Mouse (Mus musculus) liver, adult 2 months (tissue): ENCODE results near the gene Ankfn1. TPM values are rescaled to one million over a fixed set of nuclear protein-coding genes. Genes with fewer than 3 reads are reported as not detected.

Experiments used
- DNase-seq: peaks from one replicate; pipeline ENCODE4 v3.0.0-alpha.2; 2011; ENCODE audit warnings: low read depth, low spot score; ENCODE audit errors: extremely low read depth
- H3K27ac ChIP-seq: fragments of 200-500 bp; replicated peaks from 2 replicates; pipeline ENCODE4 v1.5.1; 2012; ENCODE audit warnings: low read depth, mild to moderate bottlenecking, control low read depth, inconsistent platforms, low read length; ENCODE audit not compliant: insufficient read depth
- H3K27me3 ChIP-seq: fragments of 200-500 bp; 2 replicates; pipeline ENCODE4 v1.6.1; 2012; ENCODE audit warnings: mild to moderate bottlenecking, moderate library complexity, low read length, inconsistent platforms; ENCODE audit not compliant: control insufficient read depth, insufficient read depth
- H3K36me3 ChIP-seq: fragments of 200-500 bp; 2 replicates; pipeline ENCODE4 v1.6.1; 2012; ENCODE audit warnings: low read length, inconsistent platforms; ENCODE audit not compliant: control insufficient read depth, insufficient read depth
- H3K4me1 ChIP-seq: fragments of 200-500 bp; 2 replicates; pipeline ENCODE4 v1.6.1; 2011; ENCODE audit warnings: low read length; ENCODE audit not compliant: control insufficient read depth, insufficient read depth
- H3K4me3 ChIP-seq: fragments of 200-500 bp; 2 replicates; pipeline ENCODE4 v1.5.1; 2011; ENCODE audit warnings: low read depth, mild to moderate bottlenecking, control low read depth, low read length, moderate library complexity; ENCODE audit not compliant: insufficient read depth
- H3K79me2 ChIP-seq: fragments of 200-500 bp; 2 replicates; pipeline ENCODE4 v1.6.1; 2012; ENCODE audit warnings: inconsistent platforms, mild to moderate bottlenecking, low read length, moderate library complexity; ENCODE audit not compliant: control insufficient read depth, insufficient read depth
- H3K9ac ChIP-seq: fragments of 200-500 bp; 2 replicates; pipeline ENCODE4 v1.6.1; 2012; ENCODE audit warnings: low read depth, mild to moderate bottlenecking, control low read depth, inconsistent platforms, low read length
- CTCF ChIP-seq: fragments of 200-500 bp; IDR thresholded peaks from 2 replicates; pipeline ENCODE4 v1.5.1; 2011; ENCODE audit warnings: low read depth, low read length, control low read depth
- POLR2A ChIP-seq: fragments of 200-500 bp; IDR thresholded peaks from 2 replicates; pipeline ENCODE4 v1.6.1; 2011; ENCODE audit warnings: low read length, control low read depth; ENCODE audit not compliant: insufficient read depth; ENCODE audit errors: extremely low read depth
- WGBS: fragments of 180-500 bp; shearing (Covaris S2); methylation state at CpG from one replicate; pipeline ENCODE4 v1.1.7; 2018; 5-methylcytosine and 5-hydroxymethylcytosine counted together
- polyA plus RNA-seq: library from polyadenylated mRNA; depleted of rRNA; stranded (reverse); fragments of >200 nt; gene quantifications from 2 replicates; pipeline ENCODE4 v1.2.3, GENCODE M21; 2012
- total RNA-seq: library from RNA; depleted of rRNA; stranded (reverse); fragments of >200 nt; gene quantifications from 2 replicates; pipeline ENCODE4 v1.2.3, GENCODE M21; 2014

Ankfn1 gene
- total and polyA plus RNA-seq, 2 experiments: not detected

DNA sequence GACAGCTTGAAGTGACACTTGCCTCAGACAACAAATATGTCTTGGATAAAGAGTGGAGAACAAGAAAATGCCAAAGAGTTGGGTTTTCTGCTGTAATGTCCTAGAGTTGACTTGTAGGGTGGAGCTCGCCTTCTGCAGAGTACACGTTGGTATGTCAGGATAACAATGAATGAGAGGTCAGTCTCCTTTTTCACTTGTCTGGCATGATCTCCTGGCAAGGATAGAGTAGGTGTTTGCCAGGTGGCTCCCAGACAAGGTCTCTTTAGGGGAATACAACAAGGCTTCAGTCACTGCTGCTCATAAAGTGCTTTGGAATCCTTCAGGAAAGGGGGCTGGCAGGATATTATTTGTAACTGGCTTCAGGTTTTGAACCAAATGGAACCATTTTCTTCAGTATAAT, 388.6 kb downstream of the Ankfn1 start:
- H3K36me3 ChIP-seq: no peaks in the 10 kb centered on the region
- no peaks in the 10 kb centered on the region for H3K4me1 ChIP-seq
- 56% methylated on average over 2 of the region's 2 CpGs for WGBS
- H3K4me3 ChIP-seq: no peak overlapping the region
- TF ChIP-seq CTCF: no peak
- no peak for TF ChIP-seq POLR2A
- H3K79me2 ChIP-seq: no peaks in the 10 kb centered on the region
- no peak overlapping the region for H3K27ac ChIP-seq
- no peaks in the 10 kb centered on the region for H3K27me3 ChIP-seq
- no peak overlapping the region for H3K9ac ChIP-seq
- DNase-seq: no peak

DNA sequence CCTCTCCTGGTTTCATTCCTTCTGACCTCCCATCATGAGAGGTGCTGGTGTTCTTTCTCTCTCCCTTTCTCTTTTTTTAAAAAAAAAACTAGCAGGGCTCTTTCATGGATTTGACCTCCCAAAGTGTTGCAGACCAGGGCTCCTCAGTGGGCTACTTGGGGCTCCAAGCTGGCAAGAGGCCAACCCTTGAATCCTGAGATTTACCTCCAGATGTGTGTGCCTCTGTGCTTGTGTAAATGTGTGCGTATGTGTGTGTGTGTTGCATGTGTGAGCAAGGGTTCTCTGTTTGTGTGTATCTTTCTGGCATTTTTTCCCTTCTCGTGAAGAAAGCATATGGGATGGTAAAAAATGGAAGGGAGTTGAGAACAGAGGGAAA, 394.8 kb downstream of the Ankfn1 start:
- H3K4me3 ChIP-seq: no peak overlapping the region
- no peaks in the 10 kb centered on the region for H3K27me3 ChIP-seq
- H3K79me2 ChIP-seq: no peaks in the 10 kb centered on the region
- H3K36me3 ChIP-seq: no peaks in the 10 kb centered on the region
- no peaks in the 10 kb centered on the region for H3K4me1 ChIP-seq
- WGBS: 81% methylated on average over 2 of the region's 2 CpGs
- no peak for DNase-seq
- no peak for TF ChIP-seq POLR2A
- no peak for TF ChIP-seq CTCF
- H3K9ac ChIP-seq: no peak overlapping the region
- H3K27ac ChIP-seq: no peak overlapping the region

DNA sequence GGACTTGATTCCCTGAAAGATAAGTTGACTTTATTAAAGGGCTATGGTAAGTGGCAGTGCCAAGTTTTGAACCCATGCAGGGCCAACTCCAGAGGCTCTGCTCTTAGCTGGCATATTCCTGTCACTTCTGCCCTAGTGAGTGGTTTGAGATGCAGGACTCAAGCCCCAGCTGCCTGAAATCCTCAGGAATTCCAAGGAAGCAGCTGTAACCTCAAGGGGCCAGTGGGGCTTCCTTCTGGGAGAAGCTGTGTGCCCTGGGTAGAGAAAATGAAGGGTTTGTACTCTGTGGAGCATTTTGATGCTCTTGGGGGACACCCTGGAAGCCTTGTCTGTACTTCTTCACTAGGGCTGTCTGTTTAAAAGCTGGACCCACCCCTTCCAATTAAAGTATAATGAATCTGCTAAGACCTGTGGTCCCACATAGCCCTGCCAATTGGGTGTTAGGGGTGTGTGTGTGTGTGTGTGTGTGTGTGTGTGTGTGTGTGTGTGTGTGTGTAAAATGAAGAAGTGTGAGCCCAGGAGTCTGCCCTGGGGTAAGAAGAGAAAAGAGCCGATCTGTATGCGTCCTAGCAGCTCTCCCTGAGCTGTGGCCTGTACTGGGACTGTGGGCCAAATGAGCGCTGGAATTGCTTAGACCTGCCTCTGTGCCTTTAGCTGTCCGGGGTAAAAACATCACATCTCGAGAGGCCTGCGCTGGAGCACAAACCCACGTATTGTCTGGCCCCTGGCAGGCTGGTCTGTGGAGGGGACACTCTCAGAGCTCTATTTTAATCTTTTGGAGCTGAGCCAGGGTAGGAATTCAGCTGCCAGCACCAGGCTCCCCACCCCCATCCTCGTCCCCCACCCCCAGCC, 395.4 kb downstream of the Ankfn1 start:
- Histone ChIP-seq H3K27me3 (no peaks in the 10 kb centered on the region), H3K9ac (no peak overlapping the region), H3K79me2 (no peaks in the 10 kb centered on the region), H3K4me1 (no peaks in the 10 kb centered on the region), H3K27ac (no peak overlapping the region), H3K36me3 (no peaks in the 10 kb centered on the region), H3K4me3 (no peak overlapping the region)
- 69% methylated on average over 8 of the region's 8 CpGs for WGBS
- no peak for DNase-seq
- TF ChIP-seq CTCF (no peak), POLR2A (no peak)

DNA sequence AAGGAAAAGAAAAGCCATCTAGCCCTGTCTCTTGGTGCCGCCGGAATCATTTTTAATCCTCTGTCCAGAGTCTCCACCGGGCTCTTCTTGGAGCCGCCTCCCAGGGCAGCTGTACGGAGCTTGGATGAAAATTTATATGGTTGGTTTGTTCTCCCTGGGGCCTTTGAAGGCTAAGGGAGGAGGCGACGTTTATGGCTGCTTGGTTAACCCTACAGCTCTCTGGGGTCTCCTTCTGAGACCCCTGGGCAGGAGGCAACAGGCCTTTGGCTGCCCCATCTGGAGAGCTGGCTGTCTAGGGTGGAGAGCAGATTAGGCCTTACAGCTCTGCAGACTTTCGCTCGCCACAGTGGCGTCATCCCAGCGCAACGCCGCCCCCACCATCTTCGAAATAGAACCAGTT, 406.5 kb downstream of the Ankfn1 start:
- H3K27me3 ChIP-seq: no peaks in the 10 kb centered on the region
- 90% methylated on average over 14 of the region's 14 CpGs for WGBS
- H3K4me3 ChIP-seq: no peak overlapping the region
- H3K4me1 ChIP-seq: no peaks in the 10 kb centered on the region
- H3K79me2 ChIP-seq: no peaks in the 10 kb centered on the region
- TF ChIP-seq POLR2A: no peak
- no peak for TF ChIP-seq CTCF
- no peaks in the 10 kb centered on the region for H3K36me3 ChIP-seq
- H3K9ac ChIP-seq: no peak overlapping the region
- no peak overlapping the region for H3K27ac ChIP-seq
- no peak for DNase-seq

DNA sequence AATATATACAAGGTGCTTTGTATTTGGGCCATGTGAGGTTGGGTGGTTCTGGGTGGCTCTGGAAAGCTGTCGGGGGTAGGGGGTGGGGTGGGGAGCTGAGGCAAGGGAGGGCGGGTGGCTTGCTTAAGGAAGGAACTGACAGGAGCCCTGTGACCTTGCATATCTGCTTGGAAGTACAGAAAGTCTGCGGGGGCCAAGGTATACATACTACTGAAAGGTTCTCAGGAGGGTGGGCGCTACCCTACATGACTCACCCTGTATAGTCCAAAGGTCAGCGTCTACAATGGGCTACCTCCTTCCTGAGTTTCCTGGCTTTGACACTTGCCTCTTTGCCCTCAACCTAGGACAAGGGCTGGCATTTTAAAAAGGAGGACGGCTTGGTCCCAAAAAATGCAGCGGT, 407.1 kb downstream of the Ankfn1 start:
- Histone ChIP-seq H3K9ac (no peak overlapping the region), H3K27ac (no peak overlapping the region), H3K79me2 (no peaks in the 10 kb centered on the region), H3K27me3 (no peaks in the 10 kb centered on the region), H3K36me3 (no peaks in the 10 kb centered on the region), H3K4me3 (no peak overlapping the region), H3K4me1 (no peaks in the 10 kb centered on the region)
- TF ChIP-seq CTCF (no peak), POLR2A (no peak)
- 75% methylated on average over 7 of the region's 7 CpGs for WGBS
- DNase-seq: no peak

DNA sequence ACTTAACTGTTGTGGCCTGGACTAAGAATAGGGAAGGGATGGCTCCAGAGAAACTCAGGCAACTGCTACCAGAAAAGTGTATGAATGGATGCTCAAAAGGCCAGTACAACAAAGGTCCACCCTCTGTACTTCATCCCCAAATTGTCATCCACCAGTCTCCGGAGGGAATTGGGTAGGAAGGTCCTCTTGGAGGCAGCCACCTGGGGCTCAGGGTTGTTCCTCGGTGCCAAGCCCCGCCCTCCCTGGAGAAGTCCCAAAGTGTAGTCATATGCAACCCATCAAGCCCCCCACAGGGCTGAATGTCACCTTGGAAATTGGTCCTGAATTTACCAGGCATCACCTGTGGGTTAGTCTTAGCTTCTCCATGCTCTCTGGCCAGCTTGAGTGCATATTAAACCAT, 413.5 kb downstream of the Ankfn1 start:
- WGBS: 82% methylated on average over 3 of the region's 3 CpGs
- Histone ChIP-seq H3K27ac (no peak overlapping the region), H3K4me3 (no peak overlapping the region), H3K79me2 (no peaks in the 10 kb centered on the region), H3K27me3 (no peaks in the 10 kb centered on the region), H3K9ac (no peak overlapping the region), H3K36me3 (no peaks in the 10 kb centered on the region), H3K4me1 (no peaks in the 10 kb centered on the region)
- TF ChIP-seq POLR2A: no peak
- no peak for TF ChIP-seq CTCF
- no peak for DNase-seq
